Mouse (Mus musculus) hindbrain, embryonic 12.5 days (tissue): Measurements from ENCODE around the gene Plcz1. TPM values are rescaled to one million over a fixed set of nuclear protein-coding genes. Genes with fewer than 3 reads are reported as not detected.
A peak's percentile ranks its signal among the peaks of the same experiment; 100 is the strongest.

Experiments used
- ATAC-seq: fragments of 200-750 bp; cut with Nextera tagmentation; 2 replicates; pipeline ENCODE4 v1.8.0; 2017; ENCODE audit warnings: moderate TSS enrichment; ENCODE audit not compliant: low FRiP score
- H3K27ac ChIP-seq: fragments of 300-500 bp; sonication (generic); 2 replicates; pipeline ENCODE4 v1.5.1; 2016; ENCODE audit warnings: mild to moderate bottlenecking
- H3K27me3 ChIP-seq: fragments of 300-500 bp; sonication (generic); 2 replicates; pipeline ENCODE4 v1.6.1; 2016; ENCODE audit warnings: mild to moderate bottlenecking
- H3K36me3 ChIP-seq: fragments of 300-500 bp; sonication (generic); 2 replicates; pipeline ENCODE4 v1.6.1; 2016; ENCODE audit warnings: mild to moderate bottlenecking
- H3K4me1 ChIP-seq: fragments of 300-500 bp; sonication (generic); 2 replicates; pipeline ENCODE4 v1.6.1; 2016
- H3K4me2 ChIP-seq: fragments of 300-500 bp; sonication (generic); replicated peaks from 2 replicates; pipeline ENCODE4 v1.6.1; 2016; ENCODE audit warnings: mild to moderate bottlenecking
- H3K4me3 ChIP-seq: fragments of 300-500 bp; sonication (generic); 2 replicates; pipeline ENCODE4 v1.5.1; 2016; ENCODE audit warnings: mild to moderate bottlenecking
- H3K9ac ChIP-seq: fragments of 300-500 bp; sonication (generic); 2 replicates; pipeline ENCODE4 v1.6.1; 2016; ENCODE audit warnings: mild to moderate bottlenecking, moderate library complexity
- H3K9me3 ChIP-seq: fragments of 300-500 bp; sonication (generic); replicated peaks from 2 replicates; pipeline ENCODE4 v1.6.1; 2016; ENCODE audit warnings: mild to moderate bottlenecking
- WGBS: fragments of 180-500 bp; shearing (Covaris S2); methylation state at CpG from one replicate; pipeline ENCODE4 v1.1.7; 2016; 5-methylcytosine and 5-hydroxymethylcytosine counted together
- polyA plus RNA-seq: library from polyadenylated mRNA; unstranded; fragments of >200 nt; fragmentation: Nextera tagmentation; extraction: Ambion mirVana; gene quantifications from 2 replicates; pipeline ENCODE4 v1.2.1, GENCODE M21; 2016

Gene Plcz1
- 0.10 TPM in 1 of 2 replicates, not detected in the other for polyA plus RNA-seq

DNA sequence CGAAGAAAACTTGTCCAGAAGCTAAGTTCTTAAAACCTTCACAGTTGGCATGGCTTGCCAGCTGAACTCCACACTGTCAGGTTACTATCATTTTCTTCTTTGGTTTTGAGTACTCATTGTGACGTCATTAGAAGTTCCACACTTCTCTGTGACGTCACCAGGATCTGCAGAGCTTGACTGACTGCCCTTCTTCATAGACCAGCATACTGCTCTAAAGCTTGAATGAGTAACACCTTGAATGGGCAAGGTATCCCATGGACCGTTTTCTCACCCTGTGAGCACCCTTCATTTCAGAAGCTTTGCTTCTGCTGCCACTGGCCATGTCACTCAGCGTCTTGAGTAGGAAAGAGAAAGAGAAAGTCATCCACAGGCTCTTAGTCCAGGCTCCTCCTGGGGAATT, at the start of gene Plcz1:
Gene Plcz1 (minus strand): TSS at position 101 of the 400 bp plus-strand sequence.
- no peak within 1 kb of the TSS for H3K27ac ChIP-seq
- no peak within 1 kb of the TSS for H3K4me2 ChIP-seq
- no peak for ATAC-seq
- no peak within 1 kb of the TSS for H3K4me3 ChIP-seq
- H3K36me3 ChIP-seq: no peaks in the 10 kb centered on the region
- H3K4me1 ChIP-seq: no peaks in the 10 kb centered on the region
- WGBS: 88% methylated on average over 5 of the region's 5 CpGs
- H3K9ac ChIP-seq: no peak within 1 kb of the TSS
- no peaks in the 10 kb centered on the region for H3K27me3 ChIP-seq
- no peaks in the 10 kb centered on the region for H3K9me3 ChIP-seq

DNA sequence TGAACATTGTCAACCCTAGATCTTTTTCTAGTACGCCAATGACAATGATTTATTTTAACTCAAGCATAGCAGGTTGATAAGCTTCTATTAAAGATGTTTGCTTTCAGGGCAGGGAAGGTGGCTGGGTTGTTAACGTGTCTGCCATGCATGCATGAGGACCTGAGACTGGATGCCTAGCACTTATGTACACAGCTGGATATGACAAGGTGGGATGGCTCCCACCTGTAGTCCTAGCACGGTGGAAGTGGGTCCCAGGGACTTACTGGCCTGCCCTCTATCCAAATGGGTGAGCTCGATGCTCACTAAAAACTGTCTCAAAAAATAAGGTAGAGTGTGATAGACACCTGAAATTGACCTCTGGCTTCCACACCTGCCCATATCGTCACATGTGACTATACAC, 48.6 kb upstream of the Plcz1 start:
- Histone ChIP-seq H3K36me3 (no peaks in the 10 kb centered on the region), H3K4me3 (no peak overlapping the region), H3K27me3 (no peaks in the 10 kb centered on the region), H3K9ac (no peak overlapping the region), H3K4me2 (no peak overlapping the region), H3K27ac (no peak overlapping the region), H3K4me1 (no peaks in the 10 kb centered on the region), H3K9me3 (no peaks in the 10 kb centered on the region)
- ATAC-seq: no peak
- WGBS: 89% methylated on average over 5 of the region's 5 CpGs

- Histone ChIP-seq H3K4me3 (no peak overlapping the region), H3K27me3 (no peaks in the 10 kb centered on the region), H3K36me3 (no peaks in the 10 kb centered on the region), H3K9ac (no peak overlapping the region), H3K4me1 (no peaks in the 10 kb centered on the region), H3K4me2 (no peak overlapping the region), H3K9me3 (no peaks in the 10 kb centered on the region; the same call in 1 of the 2 replicates), H3K27ac (no peak overlapping the region)
- ATAC-seq: 0 out of 2 replicates have a peak, but pooled peaks have one; percentile 40
- whole genome bisulfite sequencing: 80% methylated on average over 3 of the region's 3 CpGs
Measured at GRCm38 (mm10) chr6:140081739-140082138, 40.5 kb upstream of the Plcz1 start.

DNA sequence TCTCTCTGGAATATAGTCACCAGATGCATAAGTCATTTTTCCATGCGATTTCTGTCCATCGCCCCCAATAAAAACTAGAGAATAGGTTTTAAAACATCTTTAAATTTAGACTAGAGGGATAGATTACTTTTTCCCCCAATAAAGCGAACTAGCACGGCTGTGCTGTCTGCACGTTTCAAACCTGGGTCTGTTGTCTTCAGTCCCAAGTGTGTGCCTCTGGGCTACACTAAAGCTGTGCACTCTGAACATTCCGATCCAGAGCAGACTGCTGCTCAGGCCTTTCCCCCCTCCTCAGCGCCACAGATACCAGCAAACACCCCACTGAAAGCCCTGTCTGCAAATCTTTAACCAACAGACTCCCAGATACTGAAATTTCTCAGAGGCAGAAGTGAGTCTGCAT, 39.7 kb upstream of the Plcz1 start:
- no peak for ATAC-seq
- H3K4me2 ChIP-seq: no peak overlapping the region
- WGBS: 92% methylated on average over 7 of the region's 7 CpGs
- no peak overlapping the region for H3K9ac ChIP-seq
- H3K27ac ChIP-seq: no peak overlapping the region
- H3K36me3 ChIP-seq: no peaks in the 10 kb centered on the region
- H3K4me1 ChIP-seq: no peaks in the 10 kb centered on the region
- no peaks in the 10 kb centered on the region; the same call in 1 of the 2 replicates for H3K9me3 ChIP-seq
- no peaks in the 10 kb centered on the region for H3K27me3 ChIP-seq
- H3K4me3 ChIP-seq: no peak overlapping the region

DNA sequence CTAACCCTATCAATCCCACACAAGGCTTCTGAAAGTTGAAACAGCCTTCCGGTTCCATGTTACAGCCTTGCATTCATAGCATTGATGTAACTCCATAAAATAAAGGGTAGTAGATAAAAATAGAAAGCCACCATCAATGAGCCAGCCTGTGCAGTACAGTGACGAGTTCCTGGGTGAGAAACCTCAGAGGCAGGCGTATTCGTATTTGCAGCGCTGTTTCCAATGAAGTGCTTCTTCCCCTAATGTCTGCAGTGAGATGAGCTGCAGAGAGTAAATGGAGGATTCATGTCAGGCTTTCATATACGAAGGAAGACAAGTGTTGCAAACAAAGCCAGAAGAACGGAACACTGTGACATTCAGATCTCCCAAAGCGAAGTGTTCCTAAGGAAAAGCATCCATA, 27.9 kb upstream of the Plcz1 start:
- H3K36me3 ChIP-seq: no peaks in the 10 kb centered on the region
- H3K4me3 ChIP-seq: no peak overlapping the region
- 89% methylated on average over 8 of the region's 8 CpGs for WGBS
- H3K27me3 ChIP-seq: no peaks in the 10 kb centered on the region
- no peak overlapping the region for H3K27ac ChIP-seq
- 0 out of 2 replicates have a peak, but pooled peaks cover 8% of the 10 kb centered on the region for H3K9me3 ChIP-seq
- H3K4me2 ChIP-seq: no peak overlapping the region
- H3K9ac ChIP-seq: no peak overlapping the region
- H3K4me1 ChIP-seq: no peaks in the 10 kb centered on the region
- ATAC-seq: no peak

GRCm38 (mm10) chr6:140054271-140054928, 13.1 kb upstream of the Plcz1 start:
- Histone ChIP-seq H3K9ac (no peak overlapping the region), H3K4me1 (no peaks in the 10 kb centered on the region), H3K27ac (no peak overlapping the region), H3K27me3 (no peaks in the 10 kb centered on the region), H3K4me2 (no peak overlapping the region), H3K9me3 (no peaks in the 10 kb centered on the region), H3K4me3 (no peak overlapping the region), H3K36me3 (no peaks in the 10 kb centered on the region)
- WGBS: 73% methylated on average over 5 of the region's 5 CpGs
- ATAC-seq: no peak

GRCm38 (mm10) chr6:140051476-140051875, 10.2 kb upstream of the Plcz1 start:
- Histone ChIP-seq H3K4me1 (no peaks in the 10 kb centered on the region), H3K27ac (no peak overlapping the region), H3K4me2 (no peak overlapping the region), H3K9me3 (no peaks in the 10 kb centered on the region), H3K9ac (no peak overlapping the region), H3K36me3 (no peaks in the 10 kb centered on the region), H3K27me3 (no peaks in the 10 kb centered on the region), H3K4me3 (no peak overlapping the region)
- 86% methylated on average over 5 of the region's 5 CpGs for WGBS
- ATAC-seq: no peak

- Histone ChIP-seq H3K27ac (no peak within 1 kb of the TSS), H3K4me2 (no peak within 1 kb of the TSS), H3K9me3 (no peaks in the 10 kb centered on the region), H3K9ac (no peak within 1 kb of the TSS), H3K4me1 (no peaks in the 10 kb centered on the region), H3K36me3 (no peaks in the 10 kb centered on the region), H3K4me3 (no peak within 1 kb of the TSS), H3K27me3 (no peaks in the 10 kb centered on the region)
- 88% methylated on average over 7 of the region's 7 CpGs for whole genome bisulfite sequencing
- no peak for ATAC-seq
Measured at GRCm38 (mm10) chr6:140040952-140041351, 305 bp downstream of the Plcz1 start, which contains the start of gene Capza3. Capza3 (plus strand) TSS chr6:140041252.

- no peaks in the 10 kb centered on the region for H3K4me1 ChIP-seq
- H3K4me3 ChIP-seq: no peak overlapping the region
- no peak overlapping the region for H3K9ac ChIP-seq
- H3K9me3 ChIP-seq: no peaks in the 10 kb centered on the region
- 85% methylated on average over 7 of the region's 7 CpGs for WGBS
- ATAC-seq: no peak
- no peaks in the 10 kb centered on the region for H3K36me3 ChIP-seq
- no peak overlapping the region for H3K27ac ChIP-seq
- no peak overlapping the region for H3K4me2 ChIP-seq
- H3K27me3 ChIP-seq: no peaks in the 10 kb centered on the region
Measured at GRCm38 (mm10) chr6:140024404-140024803, 16.9 kb downstream of the Plcz1 start.

- H3K4me3 ChIP-seq: no peak overlapping the region
- no peak overlapping the region for H3K27ac ChIP-seq
- H3K27me3 ChIP-seq: no peaks in the 10 kb centered on the region
- peaks cover 6% of the 10 kb centered on the region; the same call in 1 of the 2 replicates for H3K9me3 ChIP-seq
- ATAC-seq: no peak
- no peak overlapping the region for H3K4me2 ChIP-seq
- H3K36me3 ChIP-seq: no peaks in the 10 kb centered on the region
- H3K4me1 ChIP-seq: no peaks in the 10 kb centered on the region
- H3K9ac ChIP-seq: no peak overlapping the region
- 86% methylated on average over 3 of the region's 3 CpGs for WGBS
Measured at GRCm38 (mm10) chr6:140005181-140005580, 36.1 kb downstream of the Plcz1 start.

GRCm38 (mm10) chr6:139989597-139989996, 51.7 kb downstream of the Plcz1 start:
- no peaks in the 10 kb centered on the region for H3K4me1 ChIP-seq
- H3K27ac ChIP-seq: no peak overlapping the region
- H3K9ac ChIP-seq: no peak overlapping the region
- H3K9me3 ChIP-seq: no peaks in the 10 kb centered on the region
- no peaks in the 10 kb centered on the region for H3K27me3 ChIP-seq
- no peak for ATAC-seq
- 89% methylated on average over 10 of the region's 10 CpGs for WGBS
- no peak overlapping the region for H3K4me2 ChIP-seq
- no peaks in the 10 kb centered on the region for H3K36me3 ChIP-seq
- no peak overlapping the region for H3K4me3 ChIP-seq

GRCm38 (mm10) chr6:139989075-139989474, 52.2 kb downstream of the Plcz1 start:
- no peak overlapping the region for H3K27ac ChIP-seq
- H3K9me3 ChIP-seq: no peaks in the 10 kb centered on the region
- 78% methylated on average over 6 of the region's 6 CpGs for WGBS
- H3K4me2 ChIP-seq: no peak overlapping the region
- ATAC-seq: no peak
- H3K36me3 ChIP-seq: no peaks in the 10 kb centered on the region
- no peaks in the 10 kb centered on the region for H3K4me1 ChIP-seq
- H3K27me3 ChIP-seq: no peaks in the 10 kb centered on the region
- H3K4me3 ChIP-seq: no peak overlapping the region
- H3K9ac ChIP-seq: no peak overlapping the region

DNA sequence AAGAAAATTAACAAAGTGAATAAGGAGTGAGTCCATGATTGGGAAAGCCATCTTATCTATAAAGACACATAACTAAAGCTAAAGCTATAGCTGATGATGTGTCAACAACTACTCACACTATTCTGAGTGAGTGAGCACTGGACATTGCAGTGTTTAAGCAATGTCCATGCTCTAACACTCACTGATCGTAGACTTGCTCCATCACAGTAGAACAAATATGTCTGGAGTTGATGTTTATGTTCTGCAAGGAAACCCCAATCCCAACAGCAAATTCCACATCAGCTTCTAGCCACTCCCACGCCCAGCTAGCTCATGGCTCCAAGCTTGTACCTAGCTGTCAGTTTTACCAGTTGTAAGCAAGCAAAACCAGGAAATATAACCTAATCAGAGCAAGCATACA, 54.7 kb downstream of the Plcz1 start:
- WGBS: 92% methylated on average over 2 of the region's 2 CpGs
- Histone ChIP-seq H3K27ac (no peak overlapping the region), H3K36me3 (no peaks in the 10 kb centered on the region), H3K27me3 (no peaks in the 10 kb centered on the region), H3K9ac (no peak overlapping the region), H3K4me2 (no peak overlapping the region), H3K4me1 (no peaks in the 10 kb centered on the region), H3K4me3 (no peak overlapping the region), H3K9me3 (no peaks in the 10 kb centered on the region)
- ATAC-seq: no peak
